Mouse (Mus musculus) spleen, postnatal 4 days (tissue): ENCODE data around the gene Inpp5k.
A peak's percentile ranks its signal among the peaks of the same experiment; 100 is the strongest.
"Not testable (repeated sequence)": the region's sequence is repeated elsewhere in the genome, so short reads cannot be mapped to it uniquely, and the experiment has no call there.

Source experiments
- DNase-seq, 2 experiments: peaks; one replicate each; pipeline ENCODE4 v3.0.0; 2022; ENCODE audit warnings: low spot score in 2 of 2

The Inpp5k gene

DNA sequence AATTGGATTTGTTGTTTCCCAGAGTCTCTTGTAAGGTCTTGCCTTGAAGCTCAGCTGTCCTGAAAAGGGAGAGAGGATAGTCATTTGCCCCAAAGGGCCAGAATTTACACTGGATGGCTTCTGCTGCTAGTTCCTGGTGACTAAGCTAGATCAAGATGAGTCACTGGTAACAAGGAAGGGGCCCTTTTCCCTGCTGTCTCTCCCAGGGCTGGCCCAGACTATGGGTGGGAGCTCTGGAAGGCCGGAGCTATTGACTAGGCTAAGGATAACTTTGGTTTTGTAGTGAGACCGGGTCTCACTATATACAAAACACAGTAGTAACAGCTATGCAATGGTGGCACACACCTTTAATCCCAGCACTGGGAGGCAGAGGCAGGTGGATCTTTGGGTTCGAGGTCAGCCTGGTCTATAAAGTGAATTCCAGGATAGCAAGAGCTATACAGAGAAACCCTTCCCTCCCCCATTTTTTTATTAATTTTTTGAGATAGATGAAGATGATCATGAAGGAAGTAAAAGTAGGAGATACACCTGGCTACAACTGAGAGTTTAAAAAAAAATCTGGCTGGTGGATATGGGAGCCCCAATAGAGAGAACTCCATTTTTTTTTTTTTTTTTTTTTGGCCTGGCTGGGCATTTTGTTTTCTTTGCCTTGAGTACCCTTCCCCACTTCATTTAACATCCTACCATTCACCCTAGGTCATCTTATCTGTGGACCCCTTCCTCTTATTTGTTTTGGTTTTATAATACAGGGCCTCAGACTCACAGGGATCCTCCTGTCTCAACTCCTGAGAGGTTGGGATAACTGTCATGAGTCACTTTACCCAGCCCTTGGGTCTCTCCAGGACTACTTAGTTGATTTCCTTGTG is 47.3 kb downstream of the Inpp5k start:
- DNase-seq = no peak

DNA sequence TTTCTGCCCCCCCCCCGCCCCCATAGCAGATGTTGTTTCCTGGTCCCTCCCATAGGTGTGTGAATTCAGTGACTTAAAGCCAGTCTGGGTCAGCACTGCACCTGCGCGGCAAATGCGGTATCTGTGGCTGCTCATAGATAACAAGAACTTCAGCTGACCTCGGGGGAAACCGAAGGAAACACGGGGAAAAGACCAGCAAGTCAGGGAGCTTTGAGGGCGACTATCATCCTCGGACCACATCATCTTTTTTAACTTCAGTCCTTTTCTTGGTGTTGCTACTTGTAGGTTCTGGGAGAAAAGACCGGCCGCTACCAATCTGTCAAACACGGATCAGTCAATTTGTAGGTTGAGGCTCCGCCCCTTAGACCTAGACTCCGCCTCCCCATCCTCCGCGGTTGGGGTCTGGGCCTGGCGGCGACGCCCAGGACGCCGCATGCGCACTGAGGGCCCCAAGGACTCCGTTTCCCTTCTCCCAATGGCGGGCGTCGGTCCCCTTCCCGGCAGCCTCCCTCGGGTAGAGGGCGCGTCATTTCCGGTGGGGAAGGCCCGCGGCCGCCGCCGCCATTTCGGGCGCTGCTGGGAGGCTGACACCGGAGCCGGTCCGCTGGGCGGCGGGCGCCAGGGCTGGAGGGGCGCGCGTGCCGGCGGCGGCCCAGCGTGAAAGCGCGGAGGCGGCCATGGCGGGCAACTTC is 48.1 kb downstream of the Inpp5k start, which contains the start of gene Crk:
Crk (plus strand) TSS at position 513 of the 692 bp plus-strand sequence.
- peak; percentile 99 to 100 for DNase-seq

DNA sequence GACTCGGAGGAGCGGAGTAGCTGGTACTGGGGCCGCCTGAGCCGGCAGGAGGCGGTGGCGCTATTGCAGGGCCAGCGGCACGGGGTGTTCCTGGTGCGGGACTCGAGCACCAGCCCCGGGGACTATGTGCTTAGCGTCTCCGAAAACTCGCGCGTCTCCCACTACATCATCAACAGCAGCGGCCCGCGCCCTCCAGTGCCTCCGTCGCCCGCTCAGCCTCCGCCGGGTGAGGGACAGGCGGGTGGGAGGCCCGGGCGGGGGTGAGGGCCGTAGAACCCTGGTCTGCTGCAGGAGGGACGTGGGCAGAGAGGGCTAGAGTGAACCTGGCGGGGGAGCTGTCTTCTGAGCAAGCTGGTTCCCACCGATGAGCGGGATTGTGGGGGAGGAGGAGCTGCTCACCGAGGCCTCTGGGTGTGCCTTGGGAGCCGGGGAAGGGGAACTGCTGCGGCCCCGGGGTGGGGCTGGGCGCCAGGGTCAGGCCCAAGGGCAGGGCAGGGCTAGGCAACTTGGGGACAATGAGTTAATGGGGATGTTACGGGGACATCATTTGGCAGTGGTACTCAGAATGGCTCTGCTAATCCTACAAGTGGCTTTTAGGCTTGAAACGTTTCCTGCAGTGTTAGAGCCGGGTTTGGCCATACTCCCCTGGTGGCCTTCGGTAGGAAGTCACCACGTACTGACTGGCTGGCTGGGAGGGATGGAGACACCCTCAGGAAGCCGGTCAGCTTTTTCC is 48.8 kb downstream of the Inpp5k start:
- peak; percentile 72 to 86 for DNase-seq

DNA sequence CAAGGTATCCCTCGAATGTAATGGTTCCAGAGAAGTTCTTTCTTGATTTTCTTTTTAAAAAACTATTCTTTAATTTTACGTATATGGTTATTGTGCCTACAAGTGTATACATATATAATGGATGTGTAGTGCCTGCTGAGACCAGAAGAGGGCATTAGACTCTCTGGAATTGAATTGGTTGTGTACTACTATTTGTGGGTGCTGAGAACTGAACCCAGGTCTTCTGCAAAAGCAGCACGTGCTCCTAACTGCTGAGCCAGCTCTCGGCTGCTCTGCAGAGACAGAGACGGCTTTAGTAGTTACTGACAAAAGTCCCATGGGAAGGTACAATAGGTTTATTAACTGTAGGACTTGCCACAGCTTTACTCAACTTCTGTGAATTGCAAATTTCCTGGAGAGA is 53.7 kb downstream of the Inpp5k start:
- DNase-seq = no peak

DNA sequence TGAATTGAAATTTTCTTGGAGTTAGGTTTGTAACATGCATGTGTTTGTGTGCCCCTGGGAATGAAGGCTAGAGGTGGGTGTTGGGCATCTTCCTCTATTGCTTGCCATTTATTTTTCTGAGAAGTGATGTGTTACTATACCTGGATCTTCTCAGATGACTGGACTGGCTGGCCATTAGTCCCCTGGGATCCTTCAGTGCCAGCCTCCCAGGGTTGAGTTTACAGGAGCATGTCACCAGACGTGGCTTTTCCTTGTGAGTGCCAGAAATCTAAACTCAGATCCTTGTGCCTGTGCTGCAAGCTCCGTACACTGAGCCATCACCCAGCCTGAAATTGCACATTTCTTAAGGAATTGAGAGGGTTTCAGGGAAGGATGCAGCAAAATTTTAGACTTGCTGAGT is 54.2 kb downstream of the Inpp5k start:
- DNase-seq = no peak

DNA sequence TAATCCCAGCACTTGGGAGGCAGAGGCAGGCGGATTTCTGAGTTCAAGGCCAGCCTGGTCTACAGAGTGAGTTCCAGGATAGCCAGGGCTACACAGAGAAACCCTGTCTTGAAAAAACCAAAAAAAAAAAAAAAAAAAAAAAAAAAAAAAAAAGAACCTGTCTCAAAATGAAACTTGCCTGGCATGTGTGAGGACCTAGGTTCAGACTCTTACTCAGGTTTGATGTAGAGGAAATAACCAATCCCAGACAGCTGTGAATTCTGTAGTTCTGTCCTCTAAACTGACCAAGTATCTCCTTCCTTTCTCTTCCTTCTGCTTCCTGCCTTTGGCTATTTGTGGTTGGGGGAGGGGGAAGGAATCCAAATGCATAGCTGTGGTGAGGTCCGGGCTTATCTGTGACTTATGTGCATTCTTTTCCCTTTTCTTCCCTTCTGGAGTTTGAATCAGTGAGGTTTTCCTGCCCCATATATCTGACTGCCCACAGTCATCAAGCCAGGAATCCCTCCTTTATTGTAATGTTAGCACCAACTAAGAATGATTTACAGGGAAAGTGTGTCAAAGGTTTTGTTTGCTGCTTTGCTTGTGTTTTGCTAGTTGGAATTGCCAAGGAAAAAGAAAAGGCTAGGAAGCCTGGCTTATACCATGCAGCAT is 56.7 kb downstream of the Inpp5k start:
- DNase-seq = no peak

DNA sequence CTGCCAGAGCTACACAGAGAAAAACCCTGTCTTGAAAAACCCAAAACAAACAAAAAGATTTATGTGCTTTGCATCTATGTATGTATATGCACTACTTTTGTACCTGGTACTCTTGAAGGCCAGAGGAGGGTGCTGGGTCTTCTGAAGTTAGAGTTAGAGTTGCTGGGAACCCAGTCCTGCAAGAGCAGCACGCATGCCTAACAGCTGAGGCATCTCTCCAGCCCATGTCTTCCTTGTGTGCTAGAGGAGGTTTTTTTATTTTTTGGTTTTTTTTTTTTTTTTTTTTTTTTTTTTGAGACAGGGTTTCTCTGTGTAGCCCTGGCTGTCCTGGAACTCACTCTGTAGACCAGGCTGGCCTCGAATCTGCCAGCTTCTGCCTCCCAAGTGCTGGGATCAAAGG is 57.3 kb downstream of the Inpp5k start:
- DNase-seq = no peak

DNA sequence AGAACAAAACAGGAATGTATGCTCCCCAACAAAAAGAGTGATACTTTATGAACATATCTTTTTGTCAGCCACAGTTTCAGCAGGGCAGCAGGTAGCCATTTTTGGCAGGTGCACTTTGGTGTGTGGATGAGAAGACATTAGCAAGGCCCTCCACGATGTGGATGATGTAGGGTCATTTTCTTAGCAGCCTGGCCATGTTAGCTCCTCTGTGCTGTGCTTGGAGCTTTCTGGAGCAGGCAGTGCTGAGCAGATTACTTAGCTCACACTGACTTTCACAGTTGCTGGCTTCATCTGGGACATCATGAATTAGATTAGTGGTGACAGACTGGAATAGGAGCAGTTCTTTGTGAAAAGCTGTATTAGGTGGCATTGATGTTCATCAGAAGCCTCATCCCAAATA is 59.2 kb downstream of the Inpp5k start:
- no peak for DNase-seq

DNA sequence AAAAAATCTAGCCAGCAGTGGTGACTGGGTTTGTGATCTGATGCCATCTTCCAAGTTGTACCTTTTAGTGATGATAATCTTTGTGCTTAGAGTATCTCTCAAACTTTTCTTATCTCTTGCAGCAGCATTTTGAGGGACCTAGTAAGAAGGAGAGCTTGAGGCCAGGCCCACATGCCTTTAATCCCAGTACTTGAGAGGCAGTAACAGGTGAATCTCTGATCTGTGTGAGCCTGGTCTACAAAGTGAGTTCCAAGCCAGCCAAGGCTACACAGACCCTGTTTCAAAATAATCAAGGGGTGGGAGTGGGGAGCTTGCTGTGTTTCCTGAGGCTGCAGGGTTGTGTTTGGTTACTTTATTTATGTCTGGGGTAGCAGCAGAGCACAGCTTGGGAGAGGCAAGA is 60.3 kb downstream of the Inpp5k start:
- DNase-seq = no peak

DNA sequence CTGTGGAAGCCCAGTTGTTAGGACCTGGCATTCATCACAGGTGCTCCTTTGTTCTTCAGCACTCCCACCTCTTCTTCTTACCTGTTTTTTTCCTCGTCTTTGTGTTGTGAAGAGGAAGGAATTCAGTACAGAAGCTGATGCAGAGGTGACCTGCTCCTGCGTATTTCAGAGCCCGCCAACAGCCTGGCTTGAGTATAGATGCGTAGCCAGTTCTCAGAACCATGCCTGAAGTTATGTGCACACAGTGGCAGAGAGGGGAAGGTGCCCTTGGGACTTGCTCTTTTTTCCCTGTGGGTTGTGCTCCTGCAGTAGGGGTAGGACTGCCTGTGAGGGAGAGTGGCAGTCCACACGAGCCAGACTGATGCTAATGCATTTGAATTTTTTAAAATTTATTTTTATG is 62.8 kb downstream of the Inpp5k start:
- DNase-seq = no peak

DNA sequence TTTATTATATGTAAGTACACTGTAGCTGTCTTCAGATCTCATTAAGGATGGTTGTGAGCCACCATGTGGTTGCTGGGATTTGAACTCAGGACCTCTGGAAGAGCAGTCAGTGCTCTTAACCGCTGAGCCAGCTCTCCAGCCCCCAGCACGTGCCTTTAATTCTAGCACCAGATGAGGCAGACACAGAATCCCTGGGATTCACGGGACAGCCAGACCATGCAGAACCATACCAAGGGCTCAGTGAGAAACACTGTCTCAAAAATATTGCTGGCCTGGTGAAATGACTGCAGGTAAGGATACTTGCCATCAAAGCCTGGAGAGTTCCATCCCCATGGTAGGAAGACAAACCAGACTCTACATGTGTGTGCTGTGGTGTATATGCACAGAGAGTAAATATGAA is 66.7 kb downstream of the Inpp5k start:
- not testable (repeated sequence) for DNase-seq
